Mouse (Mus musculus) intestine, embryonic 14.5 days (tissue): ENCODE results near the gene Mpz. TPM values are rescaled to one million over a fixed set of nuclear protein-coding genes. Genes with fewer than 3 reads are reported as not detected.

Source experiments
- ATAC-seq: fragments of 200-750 bp; cut with Nextera tagmentation; replicated peaks from 2 replicates; pipeline ENCODE4 v1.8.0; 2017; ENCODE audit warnings: low read depth, moderate number of reproducible peaks, moderate TSS enrichment, moderate library complexity; ENCODE audit not compliant: low FRiP score, low TSS enrichment
- DNase-seq: peaks from one replicate; pipeline ENCODE4 v3.0.0-alpha.2; 2018; ENCODE audit warnings: low spot score
- H3K27ac ChIP-seq: fragments of 300-500 bp; sonication (generic); 2 replicates; pipeline ENCODE4 v1.5.1; 2014; ENCODE audit warnings: low read depth, mild to moderate bottlenecking, control low read depth
- H3K27me3 ChIP-seq: fragments of 300-500 bp; sonication (generic); replicated peaks from 2 replicates; pipeline ENCODE4 v1.6.1; 2014; ENCODE audit warnings: low read length, control low read depth; ENCODE audit not compliant: control insufficient read depth, insufficient read depth
- H3K36me3 ChIP-seq: fragments of 300-500 bp; sonication (generic); 2 replicates; pipeline ENCODE4 v1.6.1; 2014; ENCODE audit warnings: low read length, control low read depth; ENCODE audit not compliant: control insufficient read depth, insufficient read depth
- H3K4me1 ChIP-seq: fragments of 300-500 bp; sonication (generic); replicated peaks from 2 replicates; pipeline ENCODE4 v1.6.1; 2014; ENCODE audit warnings: low read length, control low read depth, mixed read lengths; ENCODE audit not compliant: control insufficient read depth, insufficient read depth
- H3K4me2 ChIP-seq: fragments of 300-500 bp; sonication (generic); 2 replicates; pipeline ENCODE4 v1.6.1; 2014; ENCODE audit warnings: low read length
- H3K4me3 ChIP-seq: fragments of 300-500 bp; sonication (generic); 2 replicates; pipeline ENCODE4 v1.5.1; 2014; ENCODE audit warnings: low read depth, low read length, control low read depth, mixed read lengths
- H3K9ac ChIP-seq: fragments of 300-500 bp; sonication (generic); 2 replicates; pipeline ENCODE4 v1.6.1; 2014; ENCODE audit warnings: mild to moderate bottlenecking, low read length
- H3K9me3 ChIP-seq: fragments of 300-500 bp; sonication (generic); 2 replicates; pipeline ENCODE4 v1.6.1; 2016; ENCODE audit warnings: low read length, control low read depth; ENCODE audit not compliant: control insufficient read depth
- WGBS: fragments of 180-500 bp; shearing (Covaris S2); extraction: QIAGEN DNeasy Blood & Tissue Kit; methylation state at CpG from one replicate; pipeline ENCODE4 v1.1.7; 2014; 5-methylcytosine and 5-hydroxymethylcytosine counted together
- polyA plus RNA-seq: library from polyadenylated mRNA; unstranded; fragments of >200 nt; fragmentation: Nextera tagmentation; extraction: Ambion mirVana; gene quantifications from 2 replicates; pipeline ENCODE4 v1.2.1, GENCODE M21; 2014

The Mpz gene
- 0.48 and 0.49 TPM in 2 replicates for polyA plus RNA-seq

- peak within 1 kb of the TSS; percentile 78 for H3K4me2 ChIP-seq
- WGBS = under 1% methylated on average over 34 of the region's 34 CpGs
- peak; percentile 97 for ATAC-seq
Observed at GRCm38 (mm10) chr1:171149974-171150760, at the start of gene Mpz, which contains the start of gene Sdhc. Gene Mpz (plus strand): TSS chr1:171150711. Gene Sdhc (minus strand): TSS chr1:171150603.

GRCm38 (mm10) chr1:171101033-171101432 is 49.5 kb upstream of the Mpz start:
- no peaks in the 10 kb centered on the region for H3K27me3 ChIP-seq
- no peak overlapping the region for H3K4me2 ChIP-seq
- H3K9ac ChIP-seq = no peak overlapping the region
- no peaks in the 10 kb centered on the region for H3K36me3 ChIP-seq
- no peak for ATAC-seq
- no peak overlapping the region for H3K27ac ChIP-seq
- no peaks in the 10 kb centered on the region for H3K9me3 ChIP-seq
- DNase-seq = no peak
- H3K4me1 ChIP-seq = peaks cover 7% of the 10 kb centered on the region
- 57% methylated on average over 2 of the region's 2 CpGs for WGBS
- no peak overlapping the region for H3K4me3 ChIP-seq

More at GRCm38 (mm10) chr1:171149974-171150760, at the start of gene Mpz, which contains the start of gene Sdhc:
- Histone ChIP-seq H3K9ac (peak within 1 kb of the TSS; percentile 68), H3K27me3 (no peaks in the 10 kb centered on the region), H3K36me3 (peaks cover 8% of the 10 kb centered on the region), H3K4me1 (peaks cover 10% of the 10 kb centered on the region), H3K9me3 (no peaks in the 10 kb centered on the region), H3K27ac (peak within 1 kb of the TSS; percentile 69; the same call in 1 of the 2 replicates), H3K4me3 (peak within 1 kb of the TSS; percentile 86)
- DNase-seq = peak; percentile 99

GRCm38 (mm10) chr1:171101733-171102546 is 48.6 kb upstream of the Mpz start:
- Histone ChIP-seq H3K4me2 (peak overlapping the region; percentile 60), H3K27me3 (no peaks in the 10 kb centered on the region), H3K4me1 (peaks cover 6% of the 10 kb centered on the region), H3K27ac (peak overlapping the region; percentile 65; the same call in 1 of the 2 replicates), H3K9ac (peak overlapping the region; percentile 66), H3K36me3 (no peaks in the 10 kb centered on the region), H3K9me3 (no peaks in the 10 kb centered on the region), H3K4me3 (peak overlapping the region; percentile 66)
- WGBS = under 1% methylated on average over 40 of the region's 40 CpGs
- DNase-seq = peak; percentile 100
- peak; percentile 85 for ATAC-seq

GRCm38 (mm10) chr1:171102547-171103177 is 47.8 kb upstream of the Mpz start:
- Histone ChIP-seq H3K4me3 (peak overlapping the region; percentile 66), H3K36me3 (no peaks in the 10 kb centered on the region), H3K4me2 (peak overlapping the region; percentile 60), H3K27me3 (no peaks in the 10 kb centered on the region), H3K9ac (peak overlapping the region; percentile 66), H3K27ac (peak overlapping the region; percentile 65; the same call in 1 of the 2 replicates), H3K9me3 (no peaks in the 10 kb centered on the region), H3K4me1 (peaks cover 6% of the 10 kb centered on the region)
- DNase-seq (peak; percentile 99), ATAC-seq (peak; percentile 92)
- under 1% methylated on average over 35 of the region's 35 CpGs for WGBS

GRCm38 (mm10) chr1:171103179-171103840 is 47.2 kb upstream of the Mpz start:
- ATAC-seq (peak; percentile 30), DNase-seq (no peak)
- Histone ChIP-seq H3K9ac (0 out of 2 replicates have a peak overlapping the region, but pooled peaks have one; percentile 20), H3K36me3 (no peaks in the 10 kb centered on the region), H3K4me1 (peaks cover 6% of the 10 kb centered on the region), H3K9me3 (no peaks in the 10 kb centered on the region), H3K27me3 (no peaks in the 10 kb centered on the region), H3K27ac (no peak overlapping the region), H3K4me3 (peak overlapping the region; percentile 66), H3K4me2 (peak overlapping the region; percentile 60)
- 11% methylated on average over 10 of the region's 10 CpGs for WGBS

GRCm38 (mm10) chr1:171105226-171105625 is 45.3 kb upstream of the Mpz start:
- Histone ChIP-seq H3K9ac (no peak overlapping the region), H3K4me3 (no peak overlapping the region), H3K4me1 (peaks cover 6% of the 10 kb centered on the region), H3K9me3 (no peaks in the 10 kb centered on the region), H3K27me3 (no peaks in the 10 kb centered on the region), H3K4me2 (no peak overlapping the region), H3K36me3 (no peaks in the 10 kb centered on the region), H3K27ac (no peak overlapping the region)
- WGBS = 73% methylated on average over 6 of the region's 6 CpGs
- DNase-seq (no peak), ATAC-seq (no peak)

GRCm38 (mm10) chr1:171109620-171110019 is 40.9 kb upstream of the Mpz start:
- no peak for ATAC-seq
- DNase-seq = no peak
- no peak overlapping the region for H3K4me3 ChIP-seq
- whole genome bisulfite sequencing = 38% methylated on average over 9 of the region's 9 CpGs
- H3K9me3 ChIP-seq = no peaks in the 10 kb centered on the region
- peaks cover 11% of the 10 kb centered on the region for H3K4me1 ChIP-seq
- H3K9ac ChIP-seq = no peak overlapping the region
- no peaks in the 10 kb centered on the region for H3K36me3 ChIP-seq
- H3K27ac ChIP-seq = no peak overlapping the region
- no peaks in the 10 kb centered on the region for H3K27me3 ChIP-seq
- H3K4me2 ChIP-seq = peak overlapping the region; percentile 14; the same call in 1 of the 2 replicates

- ATAC-seq = peak; percentile 42; the same call in 1 of the 2 replicates
- peak overlapping the region; percentile 39 for H3K9ac ChIP-seq
Observed at GRCm38 (mm10) chr1:171110659-171111019, 39.9 kb upstream of the Mpz start.

More at GRCm38 (mm10) chr1:171110659-171111019, 39.9 kb upstream of the Mpz start:
- 13% methylated on average over 15 of the region's 15 CpGs for WGBS
- no peaks in the 10 kb centered on the region for H3K36me3 ChIP-seq
- H3K27me3 ChIP-seq = no peaks in the 10 kb centered on the region
- peaks cover 11% of the 10 kb centered on the region for H3K4me1 ChIP-seq
- peak overlapping the region; percentile 63 for H3K4me2 ChIP-seq
- H3K4me3 ChIP-seq = peak overlapping the region; percentile 55
- peak overlapping the region; percentile 62; the same call in 1 of the 2 replicates for H3K27ac ChIP-seq
- no peaks in the 10 kb centered on the region for H3K9me3 ChIP-seq
- peak; percentile 85 for DNase-seq
